Mouse (Mus musculus) heart, embryonic 16.5 days (tissue): ENCODE data around the gene Eif3d. TPM values are rescaled to one million over a fixed set of nuclear protein-coding genes. Genes with fewer than 3 reads are reported as not detected.
A peak's percentile ranks its signal among the peaks of the same experiment; 100 is the strongest.

Experiments used
- ATAC-seq: fragments of 200-750 bp; cut with Nextera tagmentation; replicated peaks from 2 replicates; pipeline ENCODE4 v1.8.0; 2017; ENCODE audit warnings: moderate number of reproducible peaks; ENCODE audit not compliant: insufficient read depth, low FRiP score; ENCODE audit errors: extremely low read depth
- H3K27ac ChIP-seq: fragments of 300-500 bp; sonication (generic); 2 replicates; pipeline ENCODE4 v1.5.1; 2014; ENCODE audit warnings: mild to moderate bottlenecking, low read length, control low read depth, moderate library complexity
- H3K27me3 ChIP-seq: fragments of 300-500 bp; sonication (generic); 2 replicates; pipeline ENCODE4 v1.6.1; 2014; ENCODE audit warnings: low read length, mixed read lengths; ENCODE audit not compliant: control insufficient read depth, insufficient read depth
- H3K36me3 ChIP-seq: fragments of 300-500 bp; sonication (generic); 2 replicates; pipeline ENCODE4 v1.6.1; 2014; ENCODE audit not compliant: control insufficient read depth, insufficient read depth
- H3K4me1 ChIP-seq: fragments of 300-500 bp; sonication (generic); 2 replicates; pipeline ENCODE4 v1.6.1; 2014; ENCODE audit warnings: low read length, mixed read lengths; ENCODE audit not compliant: control insufficient read depth, insufficient read depth
- H3K4me2 ChIP-seq: fragments of 300-500 bp; sonication (generic); 2 replicates; pipeline ENCODE4 v1.6.1; 2014; ENCODE audit warnings: low read depth, mild to moderate bottlenecking, control low read depth, low read length
- H3K4me3 ChIP-seq: fragments of 300-500 bp; sonication (generic); 2 replicates; pipeline ENCODE4 v1.5.1; 2014; ENCODE audit warnings: mild to moderate bottlenecking, control low read depth, low read length
- H3K9ac ChIP-seq: fragments of 300-500 bp; sonication (generic); 2 replicates; pipeline ENCODE4 v1.6.1; 2014; ENCODE audit warnings: low read length, control low read depth
- H3K9me3 ChIP-seq: fragments of 300-500 bp; sonication (generic); replicated peaks from 2 replicates; pipeline ENCODE4 v1.6.1; 2016; ENCODE audit warnings: low read length; ENCODE audit not compliant: control insufficient read depth
- WGBS: fragments of 180-500 bp; shearing (Covaris S2); extraction: QIAGEN DNeasy Blood & Tissue Kit; methylation state at CpG from one replicate; pipeline ENCODE4 v1.1.7; 2014; 5-methylcytosine and 5-hydroxymethylcytosine counted together
- polyA plus RNA-seq: library from polyadenylated mRNA; unstranded; fragments of >200 nt; fragmentation: Nextera tagmentation; extraction: Ambion mirVana; gene quantifications from 2 replicates; pipeline ENCODE4 v1.2.1, GENCODE M21; 2015

Gene Eif3d
- polyA plus RNA-seq, 1 experiment from 2014 or later: 125 TPM

DNA sequence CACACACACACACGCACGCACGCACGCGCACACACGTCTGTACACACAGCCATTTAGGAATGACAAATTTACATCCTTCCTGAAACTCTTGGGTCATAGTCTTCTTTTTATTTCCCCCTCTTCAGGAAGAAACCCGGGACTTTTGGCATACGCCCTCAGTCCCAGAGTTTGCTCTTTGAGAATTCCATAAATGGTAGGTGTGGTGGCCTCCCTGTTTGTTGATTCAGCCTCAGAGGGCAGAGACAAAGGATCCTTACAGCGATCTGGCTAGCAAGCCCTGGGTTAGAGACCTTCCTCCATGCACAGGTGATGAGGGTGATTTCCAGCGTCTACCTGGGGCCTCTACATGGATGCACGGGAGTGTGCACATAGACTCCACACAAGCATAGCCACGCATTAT is 51.2 kb downstream of the Eif3d start:
- H3K36me3 ChIP-seq: peaks cover 59% of the 10 kb centered on the region
- 80% methylated on average over 12 of the region's 12 CpGs for WGBS
- ATAC-seq: no peak

GRCm38 (mm10) chr15:77916851-77917544 is 53.6 kb downstream of the Eif3d start:
- no peak for ATAC-seq
- Histone ChIP-seq H3K4me2 (no peak overlapping the region), H3K27ac (no peak overlapping the region), H3K27me3 (no peaks in the 10 kb centered on the region), H3K4me1 (peaks cover 5% of the 10 kb centered on the region; the same call in 1 of the 2 replicates), H3K9ac (no peak overlapping the region), H3K9me3 (no peaks in the 10 kb centered on the region), H3K36me3 (peaks cover 46% of the 10 kb centered on the region), H3K4me3 (no peak overlapping the region)
- 36% methylated on average over 8 of the region's 8 CpGs for WGBS

More for the DNA sequence above, 51.2 kb downstream of the Eif3d start:
- H3K4me1 ChIP-seq: no peaks in the 10 kb centered on the region
- H3K27ac ChIP-seq: no peak overlapping the region
- H3K4me2 ChIP-seq: no peak overlapping the region
- H3K27me3 ChIP-seq: no peaks in the 10 kb centered on the region
- no peaks in the 10 kb centered on the region for H3K9me3 ChIP-seq
- H3K9ac ChIP-seq: no peak overlapping the region
- H3K4me3 ChIP-seq: no peak overlapping the region

- 85% methylated on average over 4 of the region's 4 CpGs for WGBS
- no peak for ATAC-seq
- H3K36me3 ChIP-seq: peaks cover 35% of the 10 kb centered on the region
These were observed 55.3 kb downstream of the Eif3d start for GRCm38 (mm10) chr15:77915287-77915686.

GRCm38 (mm10) chr15:77914507-77914906 is 56.1 kb downstream of the Eif3d start:
- Histone ChIP-seq H3K4me2 (no peak overlapping the region), H3K4me1 (peaks cover 16% of the 10 kb centered on the region), H3K27me3 (no peaks in the 10 kb centered on the region), H3K9ac (no peak overlapping the region), H3K9me3 (no peaks in the 10 kb centered on the region), H3K4me3 (no peak overlapping the region), H3K36me3 (peaks cover 31% of the 10 kb centered on the region), H3K27ac (no peak overlapping the region)
- WGBS: 95% methylated on average over 3 of the region's 3 CpGs
- ATAC-seq: no peak

More at GRCm38 (mm10) chr15:77915287-77915686, 55.3 kb downstream of the Eif3d start:
- Histone ChIP-seq H3K27me3 (no peaks in the 10 kb centered on the region), H3K9me3 (no peaks in the 10 kb centered on the region), H3K4me3 (no peak overlapping the region), H3K4me1 (peaks cover 16% of the 10 kb centered on the region), H3K27ac (no peak overlapping the region), H3K4me2 (no peak overlapping the region), H3K9ac (no peak overlapping the region)

GRCm38 (mm10) chr15:77913054-77913453 is 57.6 kb downstream of the Eif3d start:
- H3K27me3 ChIP-seq: no peaks in the 10 kb centered on the region
- peak overlapping the region; percentile 27; the same call in 1 of the 2 replicates for H3K9ac ChIP-seq
- H3K9me3 ChIP-seq: no peaks in the 10 kb centered on the region
- WGBS: 74% methylated on average over 8 of the region's 8 CpGs
- peaks cover 25% of the 10 kb centered on the region for H3K36me3 ChIP-seq
- H3K4me1 ChIP-seq: peaks cover 16% of the 10 kb centered on the region
- no peak overlapping the region for H3K4me3 ChIP-seq
- no peak overlapping the region for H3K4me2 ChIP-seq
- H3K27ac ChIP-seq: peak overlapping the region; percentile 31; the same call in 1 of the 2 replicates
- no peak for ATAC-seq

- no peak for ATAC-seq
- H3K27ac ChIP-seq: peak overlapping the region; percentile 31; the same call in 1 of the 2 replicates
- peaks cover 16% of the 10 kb centered on the region for H3K4me1 ChIP-seq
- H3K36me3 ChIP-seq: peaks cover 22% of the 10 kb centered on the region
- no peak overlapping the region for H3K4me2 ChIP-seq
- H3K27me3 ChIP-seq: no peaks in the 10 kb centered on the region
- WGBS: 48% methylated on average over 7 of the region's 7 CpGs
- H3K4me3 ChIP-seq: no peak overlapping the region
- peak overlapping the region; percentile 27; the same call in 1 of the 2 replicates for H3K9ac ChIP-seq
- no peaks in the 10 kb centered on the region for H3K9me3 ChIP-seq
These were observed 58.0 kb downstream of the Eif3d start for GRCm38 (mm10) chr15:77912585-77912984.

- WGBS: 50% methylated on average over 5 of the region's 5 CpGs
- Histone ChIP-seq H3K4me2 (no peak overlapping the region), H3K9ac (no peak overlapping the region), H3K4me3 (no peak overlapping the region), H3K9me3 (no peaks in the 10 kb centered on the region), H3K4me1 (peaks cover 16% of the 10 kb centered on the region), H3K36me3 (peaks cover 20% of the 10 kb centered on the region), H3K27me3 (no peaks in the 10 kb centered on the region), H3K27ac (peak overlapping the region; percentile 8; the same call in 1 of the 2 replicates)
- ATAC-seq: no peak
These were observed 58.6 kb downstream of the Eif3d start for GRCm38 (mm10) chr15:77912048-77912447.

DNA sequence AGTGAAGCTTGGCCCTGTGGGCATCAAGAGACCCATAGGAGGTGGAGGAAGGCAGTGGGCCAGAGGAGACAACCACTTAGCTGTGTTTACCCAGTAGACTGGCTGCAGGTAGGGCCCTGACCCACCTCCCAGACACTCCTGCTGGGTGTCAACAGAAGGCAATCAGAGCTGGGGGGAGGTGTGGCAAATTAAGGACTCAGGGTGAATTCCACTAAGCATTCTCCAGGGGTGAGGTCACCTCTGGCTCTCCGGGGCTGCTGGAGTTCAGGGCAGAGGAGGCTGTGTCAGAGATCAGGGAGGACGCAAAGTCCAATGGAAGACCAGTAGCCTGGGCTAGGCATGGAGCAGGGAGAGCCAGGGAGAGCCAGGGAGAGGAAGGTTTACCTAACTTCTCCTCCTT is 59.5 kb downstream of the Eif3d start:
- peak; percentile 73 for ATAC-seq
- Histone ChIP-seq H3K4me3 (no peak overlapping the region), H3K27ac (peak overlapping the region; percentile 43), H3K9ac (peak overlapping the region; percentile 34; the same call in 1 of the 2 replicates), H3K4me1 (peaks cover 19% of the 10 kb centered on the region), H3K4me2 (0 out of 2 replicates have a peak overlapping the region, but pooled peaks have one; percentile 5), H3K27me3 (no peaks in the 10 kb centered on the region), H3K36me3 (peaks cover 20% of the 10 kb centered on the region), H3K9me3 (no peaks in the 10 kb centered on the region)
- WGBS: 7% methylated on average over 2 of the region's 2 CpGs
